Mouse (Mus musculus): Measurements from ENCODE around the gene Spint3. TPM values are rescaled to one million over a fixed set of nuclear protein-coding genes. Genes with fewer than 3 reads are reported as not detected.

Gene Spint3
- polyA plus RNA-seq, 1 experiment, result not detected

DNA sequence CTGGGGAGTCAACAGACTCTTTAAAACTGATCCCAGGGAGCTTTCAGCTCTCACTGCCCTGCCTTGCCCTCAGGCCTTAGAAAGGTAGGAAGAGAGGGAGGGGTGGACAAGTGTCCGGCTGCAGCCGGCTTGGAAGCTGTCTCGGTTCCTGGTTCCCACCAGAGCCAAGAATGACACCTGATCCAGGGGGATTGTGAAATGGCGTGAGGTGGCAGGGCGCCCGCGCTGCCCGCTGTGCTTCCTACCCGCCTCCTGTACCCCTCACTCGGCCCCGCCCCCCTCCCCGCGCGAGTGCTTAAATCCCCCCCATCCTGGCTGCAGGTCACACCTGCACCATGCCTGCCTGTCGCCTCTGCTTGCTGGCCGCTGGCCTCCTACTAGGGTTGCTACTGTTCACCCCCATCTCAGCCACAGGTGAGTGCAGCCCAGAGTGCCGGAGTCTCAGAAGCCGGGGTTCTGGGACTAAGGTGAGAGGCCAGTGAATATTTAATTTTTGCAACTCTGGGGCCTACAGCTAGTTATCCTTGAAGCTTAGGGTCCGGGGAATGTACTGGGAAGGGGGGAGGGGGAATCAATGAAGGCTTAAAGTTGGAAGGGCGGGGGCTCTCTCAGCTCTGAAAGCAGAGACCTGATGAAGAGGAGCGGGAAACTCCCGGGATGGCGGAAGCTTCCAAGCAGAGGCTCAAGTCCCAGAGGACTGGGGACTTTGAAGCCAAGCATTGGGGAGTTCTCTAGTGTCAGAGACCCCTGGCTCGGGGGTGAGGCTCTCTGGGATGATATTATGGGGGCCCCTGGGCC is 10.7 kb downstream of the Spint3 start, which contains the start of gene Wfdc2:
Gene Wfdc2 (plus strand): TSS at position 23 of the 798 bp plus-strand sequence.
- no peak for TF ChIP-seq GATA1 (IDR thresholded peaks at IDR 0.05; ENCODE audit: low read length)

DNA sequence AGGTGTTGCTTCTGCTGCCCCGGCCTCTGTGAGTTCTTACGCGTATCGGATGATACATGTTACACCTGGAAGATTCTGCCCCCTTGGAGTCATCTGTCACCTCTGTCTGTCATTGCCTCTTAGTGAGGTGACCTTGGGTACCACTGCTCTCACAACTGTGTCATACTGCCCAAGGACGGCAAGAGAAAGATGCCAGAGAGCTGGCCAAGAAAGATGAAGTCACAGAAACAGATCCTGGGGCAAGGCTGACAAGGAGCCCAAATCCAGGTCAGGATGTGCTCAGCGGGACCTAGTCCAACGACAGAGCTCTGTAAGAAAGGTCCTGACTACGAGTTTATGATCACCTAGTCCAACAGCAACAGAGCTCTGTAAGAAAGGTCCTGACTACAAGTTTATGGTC is 13.2 kb downstream of the Spint3 start:
- TF ChIP-seq GATA1 (IDR thresholded peaks at IDR 0.05; ENCODE audit: low read length), result no peak

DNA sequence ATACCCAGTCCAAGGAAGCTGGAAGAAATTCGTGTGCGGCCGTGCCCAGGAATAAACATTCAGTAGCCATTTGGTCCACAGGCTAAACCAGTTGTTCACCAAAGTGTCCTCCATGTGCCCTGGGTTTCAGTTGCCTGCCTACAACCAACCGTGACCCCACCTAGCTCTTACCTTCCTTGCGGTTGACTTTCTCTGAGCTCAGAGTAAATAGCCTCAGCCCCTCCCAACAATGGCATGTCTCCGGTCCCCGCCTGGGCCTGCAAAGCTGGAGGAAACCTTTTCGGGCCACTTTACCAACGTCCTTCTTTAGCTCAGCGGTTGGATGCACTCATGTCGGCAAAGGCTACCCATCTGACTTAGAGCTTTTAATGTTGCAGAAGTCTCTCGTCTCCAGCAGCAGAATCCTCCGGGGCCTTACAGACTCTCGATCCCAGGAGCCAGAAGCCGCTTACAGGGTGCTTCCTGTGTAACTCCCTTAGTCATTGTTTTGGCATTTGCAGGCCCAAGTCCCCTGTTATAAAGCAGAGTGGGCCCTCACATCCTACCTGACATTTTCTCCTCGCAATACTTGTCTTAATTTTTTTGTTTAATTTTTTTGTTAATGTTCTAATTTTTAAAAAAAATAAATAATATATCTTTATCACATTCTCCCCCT is 14.1 kb downstream of the Spint3 start:
- no peak for TF ChIP-seq GATA1 (IDR thresholded peaks at IDR 0.05; ENCODE audit: low read length)

DNA sequence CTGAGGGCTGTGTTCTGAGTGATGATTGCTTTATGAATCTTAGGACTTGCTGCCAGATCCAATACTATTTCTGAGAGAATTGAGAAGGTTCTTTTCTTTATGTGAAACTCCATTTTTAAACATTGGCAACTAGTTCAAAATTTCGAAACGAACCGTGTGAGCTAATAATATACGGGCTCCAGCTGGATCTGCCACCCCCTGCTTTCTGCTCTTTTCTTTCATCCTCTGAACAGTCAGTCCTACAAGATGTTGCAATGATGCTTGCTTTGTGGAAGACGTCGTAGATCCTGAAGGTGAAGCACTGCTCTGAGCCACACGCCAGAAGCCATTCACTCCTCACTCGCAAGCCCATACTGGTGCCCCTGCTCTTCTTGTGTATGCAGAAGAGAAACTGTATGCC is 14.8 kb downstream of the Spint3 start:
- TF ChIP-seq GATA1 (IDR thresholded peaks at IDR 0.05; ENCODE audit: low read length), result no peak

DNA sequence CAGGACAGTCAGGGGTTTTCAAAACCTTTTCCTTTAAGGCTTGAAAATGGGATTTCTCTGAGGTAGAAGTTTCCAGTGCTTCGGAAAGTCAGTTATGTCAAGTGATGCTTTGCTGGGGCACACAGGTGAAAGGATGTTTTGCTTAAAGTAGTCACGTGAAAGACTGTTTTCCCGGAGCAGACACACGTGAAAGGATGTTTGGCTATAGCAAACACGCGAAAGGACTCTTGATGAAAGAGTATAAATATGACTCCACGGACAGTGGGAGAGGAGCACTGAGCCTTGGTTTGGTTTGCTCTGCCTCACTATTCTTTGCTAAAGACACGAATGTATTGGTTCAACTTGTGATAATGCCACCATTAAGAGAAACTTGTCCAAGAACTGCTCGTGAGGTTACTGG is 21.8 kb downstream of the Spint3 start:
- TF ChIP-seq GATA1 (IDR thresholded peaks at IDR 0.05; ENCODE audit: low read length), result no peak

DNA sequence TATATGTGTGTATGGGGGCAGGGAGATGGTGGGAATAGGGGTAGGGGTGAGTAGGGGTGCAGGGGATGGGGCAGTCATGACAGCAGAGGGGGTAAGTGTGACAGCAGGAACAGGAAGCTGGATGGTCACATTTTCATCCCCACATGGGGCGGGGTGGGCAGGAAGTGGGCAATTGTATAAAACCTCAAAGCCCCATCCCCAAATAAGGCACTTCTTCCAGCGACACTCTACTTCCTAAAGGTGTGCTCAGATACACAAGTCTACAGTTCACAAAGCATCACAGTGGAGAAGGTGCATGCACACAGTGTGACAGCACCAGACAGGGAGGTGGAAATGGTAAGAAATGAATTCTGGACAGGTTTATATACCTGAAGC is 22.4 kb downstream of the Spint3 start:
- TF ChIP-seq GATA1 (IDR thresholded peaks at IDR 0.05; ENCODE audit: low read length), result no peak

DNA sequence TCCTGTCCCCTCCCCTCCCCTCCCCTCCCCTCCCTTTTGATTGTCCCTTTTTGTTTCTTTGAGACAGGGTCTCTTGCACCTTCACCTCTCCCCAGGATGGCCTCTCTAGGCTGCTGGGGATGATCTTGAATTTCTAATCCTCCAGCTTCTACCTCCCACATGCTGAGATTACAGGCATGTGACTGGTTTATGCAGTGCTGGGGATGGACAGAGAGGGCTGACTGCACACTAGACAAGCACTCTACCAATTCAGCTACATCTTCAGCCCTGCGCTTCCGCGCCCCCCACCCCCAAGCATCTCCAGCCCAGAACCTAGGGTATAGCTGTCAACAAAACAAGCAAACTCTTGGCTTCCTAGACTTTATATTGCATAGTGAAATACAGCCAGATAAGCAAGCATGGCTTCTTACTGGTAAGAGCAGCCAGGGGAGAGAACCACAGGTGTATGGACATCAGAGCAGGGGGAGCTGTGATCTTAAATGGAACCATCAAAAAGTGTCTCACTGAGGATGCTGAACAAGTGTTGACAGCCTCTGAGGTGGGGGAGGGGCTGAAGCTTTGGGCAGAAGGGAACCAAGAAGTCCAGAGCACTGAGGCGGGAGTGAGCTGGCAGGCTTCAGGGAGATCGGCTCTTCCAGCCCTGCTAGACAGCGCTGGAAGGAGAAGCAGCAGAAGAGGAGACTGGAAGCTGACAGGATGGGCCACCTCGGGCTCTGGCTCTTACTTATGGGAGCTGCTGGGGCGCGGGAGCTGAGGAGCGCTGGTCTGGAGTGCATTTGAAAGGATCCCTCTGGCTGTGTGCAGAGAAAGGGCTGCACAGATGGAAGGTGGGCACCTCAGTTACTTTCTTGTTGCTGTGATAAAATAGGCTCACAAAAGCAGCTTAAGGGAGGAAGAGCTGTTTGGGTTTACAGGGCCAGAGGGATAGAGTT is 23.0 kb downstream of the Spint3 start:
- TF ChIP-seq GATA1 (IDR thresholded peaks at IDR 0.05; ENCODE audit: low read length), result no peak

DNA sequence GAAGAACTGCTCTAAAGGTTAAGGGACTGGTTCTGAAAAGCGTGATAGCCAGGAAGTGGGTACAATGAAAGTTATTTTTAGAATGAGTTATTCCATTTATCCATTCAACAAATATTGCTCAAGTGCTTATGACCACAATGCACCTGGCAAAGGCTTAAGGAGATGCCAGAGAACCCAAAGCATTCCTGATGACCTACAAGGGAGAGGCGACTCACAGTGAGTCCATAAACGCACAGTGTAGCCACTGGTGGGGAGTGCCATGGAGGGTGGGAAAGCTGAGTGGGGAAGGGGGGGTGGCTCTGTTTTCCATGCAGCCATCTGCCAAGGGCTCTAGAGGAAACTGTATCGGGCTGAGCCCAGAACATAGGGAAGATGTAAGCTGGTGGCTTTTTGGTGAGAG is 23.9 kb downstream of the Spint3 start:
- no peak for TF ChIP-seq GATA1 (IDR thresholded peaks at IDR 0.05; ENCODE audit: low read length)

DNA sequence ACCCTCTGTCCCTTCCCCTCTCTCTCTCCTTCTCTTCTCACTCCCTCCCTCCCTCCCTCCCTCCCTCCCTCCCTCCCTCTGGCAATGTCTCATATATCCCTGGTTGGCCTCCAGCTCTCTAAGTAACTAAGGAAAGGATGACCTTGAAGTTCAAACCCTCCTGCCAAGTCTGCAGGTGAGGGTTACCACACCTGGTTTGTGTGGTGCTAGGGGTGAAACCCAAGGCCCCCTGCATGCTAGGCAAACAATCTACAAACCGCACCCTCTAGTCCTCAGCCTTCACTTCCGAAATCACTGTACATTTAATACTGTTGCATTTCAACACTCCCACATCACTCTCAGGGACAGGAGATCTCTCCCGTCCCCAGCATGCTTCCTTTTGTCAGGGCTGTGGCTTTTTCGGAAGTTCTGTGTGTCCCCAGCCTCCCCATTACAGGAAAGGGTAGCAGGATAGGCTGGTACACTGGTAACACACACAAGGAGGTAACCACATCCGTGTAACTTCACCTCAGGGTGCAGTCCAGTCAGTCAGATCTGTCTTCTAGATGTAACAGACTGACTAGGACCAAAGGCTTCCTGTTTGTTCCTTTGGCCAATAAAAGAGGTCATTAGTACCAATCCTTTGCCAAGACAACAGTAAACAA is 28.7 kb downstream of the Spint3 start:
- TF ChIP-seq GATA1 (IDR thresholded peaks at IDR 0.05; ENCODE audit: low read length), result no peak

DNA sequence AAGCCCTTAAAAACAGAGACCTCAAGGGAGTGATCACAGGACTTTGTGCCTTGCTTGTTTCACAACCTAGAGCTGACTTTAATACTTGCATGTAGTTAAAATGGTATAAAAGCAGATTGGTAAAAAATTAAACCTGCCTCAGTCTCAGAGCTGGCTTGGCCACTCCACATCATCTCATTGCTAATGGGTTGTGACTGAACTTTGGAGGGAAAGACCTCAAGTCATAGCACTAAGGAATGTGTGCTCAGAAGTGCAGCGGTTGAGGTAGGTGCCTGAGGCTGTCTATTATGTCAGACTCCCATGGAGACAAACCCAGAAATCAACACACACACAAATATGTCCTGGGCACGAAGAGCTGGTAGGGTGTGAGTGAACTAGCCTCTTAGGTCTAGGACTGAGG is 29.5 kb downstream of the Spint3 start:
- no peak for TF ChIP-seq GATA1 (IDR thresholded peaks at IDR 0.05; ENCODE audit: low read length)

DNA sequence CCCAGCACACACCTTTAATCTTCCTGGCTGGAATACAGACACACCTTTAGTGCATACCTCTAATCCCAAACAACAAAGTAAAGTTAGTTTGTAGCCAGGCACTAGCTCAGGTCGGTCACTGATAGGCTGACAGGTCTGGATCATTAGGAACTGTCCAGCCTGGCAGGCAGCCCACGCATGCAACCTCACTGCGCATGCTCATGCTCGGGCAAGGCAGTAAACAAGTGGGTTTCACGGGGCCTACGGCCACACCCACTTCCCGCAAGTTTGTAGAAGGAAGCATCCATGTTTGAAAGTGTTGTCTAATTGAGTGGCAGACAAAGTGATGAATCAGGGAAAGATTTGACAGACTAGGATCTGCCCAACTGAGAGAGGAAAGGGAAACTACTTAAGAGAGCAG is 30.7 kb downstream of the Spint3 start:
- no peak for TF ChIP-seq GATA1 (IDR thresholded peaks at IDR 0.05; ENCODE audit: low read length)

DNA sequence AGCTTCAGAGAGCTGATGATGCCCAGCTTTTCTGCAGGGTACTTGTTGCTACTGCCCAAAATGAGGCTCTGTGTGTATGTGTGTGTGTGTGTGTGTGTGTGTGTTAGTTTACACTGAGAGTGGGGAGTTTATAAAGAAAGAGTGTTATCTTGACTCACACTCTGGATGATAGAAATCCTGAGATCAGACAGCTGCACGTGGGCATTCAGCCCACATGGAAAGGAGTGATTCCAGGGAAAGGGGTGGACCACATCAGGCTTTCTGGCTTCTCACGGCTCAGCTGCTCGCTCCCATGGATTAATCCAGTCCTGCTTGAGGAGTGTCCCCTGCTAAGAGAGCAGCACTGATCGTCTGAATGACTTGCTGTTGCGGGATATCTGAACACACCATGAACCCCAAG is 31.1 kb downstream of the Spint3 start:
- no peak for TF ChIP-seq GATA1 (IDR thresholded peaks at IDR 0.05; ENCODE audit: low read length)

DNA sequence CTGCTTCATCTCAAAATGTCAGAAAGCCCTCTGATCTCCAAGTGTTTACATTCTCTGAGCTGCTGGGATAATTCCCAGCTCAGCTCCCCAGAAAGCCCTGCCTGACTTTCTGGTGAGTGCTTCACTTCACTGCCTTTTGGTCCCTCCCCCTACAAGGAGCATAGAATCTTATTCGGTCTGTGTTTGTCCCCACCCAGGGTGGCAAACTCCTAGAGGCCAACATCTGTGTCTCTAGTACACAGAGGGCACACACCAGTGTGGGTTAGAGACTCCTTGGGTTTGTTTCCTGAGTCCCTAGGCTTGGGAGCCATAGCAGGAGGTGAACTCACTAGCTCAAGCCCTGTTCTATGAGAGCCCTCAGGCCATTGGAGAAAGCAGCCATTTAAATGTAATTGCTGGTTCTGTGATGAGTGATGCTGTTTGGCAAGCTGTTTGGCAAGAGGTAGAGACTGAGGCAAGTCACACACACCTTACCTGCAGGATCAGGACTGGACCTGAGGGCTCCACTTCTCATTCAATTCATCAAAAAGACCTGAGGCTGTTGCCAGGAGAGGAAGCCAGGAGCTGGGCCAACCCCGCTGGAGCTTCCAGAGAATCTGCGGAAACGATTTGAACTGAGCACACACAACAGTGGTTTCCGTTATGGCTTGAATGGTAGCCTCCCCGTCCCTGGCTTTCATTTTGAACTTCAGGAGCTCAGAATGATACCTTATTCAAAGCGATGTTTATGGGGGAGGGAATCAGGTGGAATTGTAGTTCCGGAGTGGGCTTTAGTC is 32.4 kb downstream of the Spint3 start:
- no peak for TF ChIP-seq GATA1 (IDR thresholded peaks at IDR 0.05; ENCODE audit: low read length)

DNA sequence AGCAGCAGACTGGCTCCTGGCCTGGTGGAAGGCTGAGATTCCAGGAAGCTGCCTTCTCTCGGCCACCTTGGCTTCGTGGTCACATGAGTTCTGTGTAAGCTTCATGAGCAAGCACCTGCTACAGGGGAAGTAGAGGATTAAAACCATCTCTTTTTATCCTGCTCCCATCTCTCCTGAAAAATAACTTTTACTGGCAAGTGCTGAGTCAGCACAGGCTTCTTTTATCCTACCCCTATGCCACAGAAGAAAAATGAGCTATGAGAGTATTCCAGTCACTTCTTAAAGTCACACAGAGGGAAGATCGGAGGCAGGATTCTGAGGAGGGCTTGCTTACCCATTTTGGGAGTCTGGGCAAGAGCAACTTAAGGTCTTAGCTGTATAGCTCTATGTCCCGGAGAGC is 36.3 kb downstream of the Spint3 start:
- TF ChIP-seq GATA1 (IDR thresholded peaks at IDR 0.05; ENCODE audit: low read length), result no peak

DNA sequence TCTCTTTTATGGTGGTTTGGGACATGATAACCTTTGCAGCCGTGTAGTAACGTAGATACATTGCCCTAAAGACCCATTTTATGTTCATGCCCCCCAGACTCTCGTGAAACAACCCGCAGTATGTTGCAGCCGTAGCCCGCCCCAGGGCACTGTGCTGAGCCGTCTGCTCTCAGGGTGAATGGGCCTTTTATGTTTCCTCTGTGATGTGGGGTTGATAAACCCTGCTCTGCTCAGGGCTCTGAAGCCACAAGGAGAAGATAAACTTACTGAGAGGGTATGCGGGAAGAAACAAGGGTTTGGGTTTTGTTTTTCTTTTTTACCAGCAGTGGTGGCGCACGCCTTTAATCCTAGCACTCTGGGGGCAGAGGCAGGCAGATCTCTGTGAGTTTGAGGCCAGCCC is 38.9 kb downstream of the Spint3 start:
- no peak for TF ChIP-seq GATA1 (IDR thresholded peaks at IDR 0.05; ENCODE audit: low read length)
